Mouse (Mus musculus) retina, adult 2 months (tissue): ENCODE results near the gene Creb5.

Experiments used
- DNase-seq: peaks from one replicate; pipeline ENCODE4 v3.0.0-alpha.2; 2012; ENCODE audit warnings: low read depth, low spot score

Gene Creb5

DNA sequence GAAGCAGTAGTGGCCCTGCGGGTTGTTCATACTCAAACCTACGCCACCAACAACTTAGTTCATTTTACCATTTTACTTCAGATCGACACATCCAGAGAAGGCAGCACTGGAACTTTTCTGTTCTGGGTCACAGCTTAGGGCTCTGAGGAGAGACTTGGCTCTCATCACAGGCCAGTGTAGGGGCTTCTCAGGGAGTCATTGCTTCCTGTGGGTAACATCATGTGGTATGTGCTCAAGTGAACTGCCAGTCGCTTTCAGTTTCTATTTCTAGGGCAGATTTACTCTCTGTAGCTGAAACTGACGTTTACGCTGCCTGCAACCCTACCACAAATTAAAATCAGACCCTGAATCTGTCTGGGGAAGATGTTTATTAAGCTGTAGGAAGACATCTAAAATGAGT is 302.7 kb downstream of the Creb5 start:
- DNase-seq: no peak

DNA sequence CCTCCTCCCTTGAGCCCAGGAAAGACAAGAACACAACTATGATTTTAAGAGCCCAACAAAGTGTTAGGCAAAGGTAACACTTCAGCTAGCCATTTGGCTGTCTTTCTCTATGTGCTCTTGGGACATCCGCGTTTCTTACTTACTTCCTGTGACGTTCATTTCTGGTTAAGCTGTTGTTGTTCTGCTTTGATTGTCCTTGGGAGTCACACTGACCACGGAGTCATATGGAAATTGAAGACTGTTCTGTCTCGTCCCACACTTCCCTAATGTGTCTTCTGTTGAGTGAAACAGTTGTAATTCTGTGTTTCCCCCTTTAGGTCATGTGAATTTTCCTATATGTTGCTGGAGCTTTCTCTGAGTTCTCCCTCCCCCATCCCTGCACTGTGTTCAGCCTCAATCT is 305.2 kb downstream of the Creb5 start:
- no peak for DNase-seq

DNA sequence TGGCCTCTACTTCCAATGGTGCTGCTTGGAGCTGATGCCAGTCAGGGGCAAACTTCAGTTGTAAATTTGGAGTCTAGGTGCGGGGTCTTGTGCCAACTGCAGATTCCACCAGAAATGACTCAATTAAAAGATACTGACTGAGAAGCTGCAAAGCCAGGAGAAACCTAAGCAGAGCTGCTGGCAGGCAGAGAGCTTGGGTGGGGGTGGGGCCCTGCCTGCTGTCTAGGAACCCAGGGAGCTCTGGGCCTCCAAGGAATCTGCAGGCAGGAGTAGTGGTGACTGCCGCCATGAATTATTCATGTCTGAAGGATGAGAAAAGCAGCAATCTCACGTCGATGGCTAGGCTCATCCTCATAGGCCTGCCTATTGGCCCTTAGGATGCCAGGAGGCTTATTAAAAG is 306.5 kb downstream of the Creb5 start:
- DNase-seq: no peak

DNA sequence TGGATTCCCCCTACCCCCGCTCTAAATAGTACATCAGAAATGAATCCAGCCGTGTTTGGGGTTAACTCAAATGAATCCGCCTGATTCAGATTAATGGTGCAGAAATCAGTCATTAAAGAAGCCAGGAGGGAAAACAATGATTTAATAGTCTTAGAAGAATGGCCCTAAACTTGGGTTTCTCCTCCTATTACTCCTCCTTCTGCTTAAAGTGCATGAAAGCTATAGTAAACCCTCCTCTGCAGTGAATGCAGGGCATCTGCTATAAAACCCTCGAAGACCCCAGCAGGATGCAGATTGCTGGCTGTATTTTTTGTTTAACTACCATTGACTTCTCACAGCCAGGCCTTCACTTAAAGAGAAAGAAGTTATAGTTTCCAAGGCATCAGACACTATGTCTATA is 307.2 kb downstream of the Creb5 start:
- no peak for DNase-seq

- DNase-seq: no peak
These were observed 309.3 kb downstream of the Creb5 start for GRCm38 (mm10) chr6:53596402-53596801.

GRCm38 (mm10) chr6:53603041-53603440 is 316.0 kb downstream of the Creb5 start:
- no peak for DNase-seq

GRCm38 (mm10) chr6:53603695-53604094 is 316.6 kb downstream of the Creb5 start:
- DNase-seq: no peak

DNA sequence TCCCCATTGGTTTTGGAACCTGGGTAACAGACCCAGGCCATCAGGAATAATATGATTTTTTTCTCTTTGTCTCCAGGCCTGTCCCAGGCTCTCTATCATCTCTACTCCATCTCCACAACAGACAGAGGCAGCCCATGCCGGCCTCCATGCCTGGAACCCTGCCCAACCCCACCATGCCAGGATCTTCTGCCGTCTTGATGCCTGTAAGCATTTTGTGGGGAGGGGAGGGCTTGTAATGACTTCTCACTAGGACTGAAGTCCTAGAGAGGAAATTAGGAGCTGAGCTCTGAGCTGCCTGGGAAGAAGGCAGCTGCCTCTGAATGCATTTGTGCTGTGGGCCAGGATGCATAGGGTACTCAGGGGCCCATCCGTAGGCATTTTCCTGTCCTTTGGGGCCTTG is 317.3 kb downstream of the Creb5 start:
- no peak for DNase-seq

- DNase-seq: no peak
These were observed 318.1 kb downstream of the Creb5 start for GRCm38 (mm10) chr6:53605184-53605583.

- DNase-seq: no peak
These were observed 324.4 kb downstream of the Creb5 start for GRCm38 (mm10) chr6:53611451-53611945.

DNA sequence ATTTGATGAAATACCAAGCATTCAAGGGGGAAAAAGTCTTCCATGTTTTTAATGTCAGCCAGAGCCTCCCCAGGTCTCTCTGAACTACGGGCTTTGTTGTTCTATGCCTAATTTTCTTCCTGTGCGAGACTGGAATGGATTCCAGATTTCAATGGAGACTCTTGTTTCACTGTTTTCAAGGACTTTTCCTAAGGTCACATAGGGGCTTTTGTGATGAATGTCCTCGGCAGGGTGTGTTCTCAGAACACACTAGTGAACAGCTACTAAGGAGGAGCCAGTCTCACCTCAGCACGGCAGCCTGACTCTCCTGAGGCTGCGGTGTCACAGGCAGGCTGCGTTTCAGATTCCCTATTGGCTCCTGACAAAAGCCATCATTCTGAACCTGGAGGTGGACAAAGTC is 325.6 kb downstream of the Creb5 start:
- no peak for DNase-seq

DNA sequence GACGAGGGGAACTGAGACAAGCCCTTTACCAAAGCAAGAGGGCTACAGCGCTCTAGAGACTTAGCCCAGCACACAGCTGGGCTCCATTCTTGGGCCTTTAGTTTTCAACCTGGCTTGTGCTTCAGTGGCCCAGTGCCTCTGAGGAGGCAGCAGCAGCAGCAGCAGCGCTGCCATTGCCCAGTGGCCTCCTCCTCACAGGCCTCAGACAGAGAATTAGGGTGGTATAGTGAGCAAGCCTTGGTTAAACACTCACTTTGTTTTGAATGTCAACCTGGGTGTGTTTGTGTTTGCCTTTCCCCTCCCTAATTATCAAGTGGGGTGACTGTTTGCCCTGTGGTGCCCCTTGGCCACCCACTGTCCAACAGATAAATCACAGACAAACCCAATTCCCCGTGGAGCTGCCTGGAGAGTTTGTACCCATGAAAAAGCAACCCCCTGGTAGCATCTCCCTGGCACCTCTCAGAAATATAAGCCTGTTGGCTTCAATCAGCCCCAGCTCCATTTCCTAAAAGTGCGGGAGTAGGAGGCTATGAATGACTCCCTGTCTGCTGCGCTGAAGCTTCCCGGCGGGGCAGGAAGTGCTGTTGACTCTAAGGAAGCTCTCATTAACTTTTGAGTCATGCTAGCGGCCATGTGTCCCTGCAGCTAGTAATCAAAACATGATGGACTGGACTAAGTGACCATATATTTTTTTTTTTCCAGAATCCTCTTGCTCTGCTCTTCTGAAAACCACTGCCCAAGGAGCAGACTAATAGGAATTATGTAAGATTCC is 328.6 kb downstream of the Creb5 start:
- DNase-seq: no peak

DNA sequence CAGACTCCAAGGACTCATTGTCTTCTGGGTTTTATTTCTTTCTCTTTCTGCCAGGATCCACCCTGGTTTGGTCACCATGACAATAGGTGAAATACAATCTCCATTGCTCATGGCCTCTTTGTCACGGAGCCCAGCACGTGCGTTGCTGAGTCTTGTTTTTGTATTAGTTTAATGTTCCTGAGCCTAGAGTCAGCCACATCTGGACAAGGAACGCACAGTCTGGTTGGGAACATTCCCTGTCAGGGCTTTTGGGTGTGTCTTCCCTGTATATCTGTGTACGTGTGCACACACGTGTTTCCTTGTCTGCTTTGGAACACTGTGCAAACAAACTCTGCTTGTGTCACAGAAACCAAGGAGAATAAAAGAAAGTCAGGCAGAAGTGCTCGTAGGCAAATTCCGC is 331.1 kb downstream of the Creb5 start:
- DNase-seq: no peak

DNA sequence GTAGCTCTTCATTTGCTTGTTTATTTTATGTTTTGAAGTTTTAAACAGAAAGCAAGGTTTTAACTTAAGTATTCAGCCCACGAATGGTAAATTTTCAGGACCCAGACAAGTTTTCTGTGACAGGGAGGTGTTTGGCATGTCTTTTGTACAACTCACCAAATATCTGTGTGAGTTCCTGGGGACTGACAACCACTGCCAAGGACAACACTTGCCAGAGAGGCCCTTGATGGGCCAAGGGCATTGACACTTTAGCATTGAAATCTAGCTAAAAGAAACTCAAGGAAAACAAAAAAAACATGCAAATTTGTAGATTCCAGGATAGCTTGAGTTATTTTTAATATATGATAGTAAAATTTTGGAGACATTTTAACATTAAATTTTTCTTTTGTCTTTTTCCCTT is 332.6 kb downstream of the Creb5 start:
- no peak for DNase-seq

- DNase-seq: no peak
These were observed 334.2 kb downstream of the Creb5 start for GRCm38 (mm10) chr6:53621295-53621694.

GRCm38 (mm10) chr6:53624455-53625276 is 337.6 kb downstream of the Creb5 start:
- DNase-seq: peak; percentile 22

GRCm38 (mm10) chr6:53626044-53626443 is 339.0 kb downstream of the Creb5 start:
- DNase-seq: no peak

- DNase-seq: no peak
These were observed 341.6 kb downstream of the Creb5 start for GRCm38 (mm10) chr6:53628714-53629113.

DNA sequence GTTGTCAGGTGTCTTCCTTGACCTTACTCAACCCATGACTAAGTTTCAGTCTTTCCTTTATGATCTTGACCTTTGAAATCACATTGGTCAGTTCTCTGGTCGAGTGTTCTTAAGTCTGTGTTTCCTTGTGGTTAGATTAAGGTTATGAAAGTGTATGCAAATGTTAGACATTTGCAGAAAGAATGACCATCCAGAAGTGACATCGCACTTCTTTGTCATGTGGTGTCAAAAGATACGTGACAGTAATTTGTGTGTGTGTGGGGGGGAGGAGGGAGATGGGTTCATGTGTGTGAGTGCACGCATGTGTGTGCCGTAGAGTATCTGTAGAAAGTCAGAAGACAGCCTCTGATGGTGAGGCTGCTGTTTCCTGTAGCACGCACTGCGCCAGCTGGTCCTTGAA is 348.4 kb downstream of the Creb5 start:
- DNase-seq: no peak

DNA sequence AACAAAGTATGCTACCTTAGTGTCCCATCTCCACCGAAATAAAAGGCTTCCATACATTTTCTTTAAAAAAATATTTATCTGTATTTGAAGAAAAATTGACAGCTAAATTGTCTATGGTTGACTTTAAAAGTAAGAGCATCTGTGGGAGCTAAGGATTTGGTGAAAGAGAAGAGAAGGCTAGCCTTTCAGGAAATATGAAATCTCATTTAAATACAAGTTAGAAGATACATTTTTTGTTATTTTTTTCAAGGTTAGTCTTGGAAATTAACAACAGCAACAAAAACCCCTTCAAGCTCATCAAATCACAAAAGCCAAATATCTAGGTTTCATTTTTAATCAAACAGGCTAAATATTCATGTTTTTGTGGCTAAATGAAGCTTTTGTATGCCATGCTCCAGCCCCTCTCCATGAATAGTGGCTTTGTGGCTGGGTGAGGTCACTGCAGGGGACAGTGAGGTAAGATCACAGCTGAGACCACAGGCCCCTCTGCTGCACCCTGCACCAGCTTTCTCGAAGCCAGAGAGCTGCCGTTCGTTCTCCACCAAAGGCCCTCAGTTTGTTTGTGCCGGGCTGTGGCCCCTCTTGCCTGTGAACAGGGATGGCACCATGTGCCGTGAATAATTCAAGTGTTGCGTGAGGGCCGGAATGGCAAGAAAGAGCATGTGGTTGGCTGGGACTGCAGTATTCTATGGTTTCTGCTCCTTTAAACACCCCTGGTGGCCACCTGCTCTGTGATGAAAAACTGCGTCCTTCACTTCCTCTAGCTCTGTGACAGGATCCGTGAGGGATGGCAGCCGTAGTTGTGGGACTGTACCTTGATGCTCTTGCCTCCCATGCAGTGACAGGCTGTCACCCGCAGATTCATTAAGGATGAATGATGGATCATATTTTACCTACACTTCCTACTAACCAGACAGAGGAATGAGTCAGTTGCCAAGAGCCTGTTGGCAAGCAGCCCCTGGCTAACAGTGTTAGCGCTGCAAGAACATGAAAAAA is 350.6 kb downstream of the Creb5 start:
- no peak for DNase-seq
